Comparison of ENCODE assay signal across 8 mouse cellular contexts in the genomic region with DNA sequence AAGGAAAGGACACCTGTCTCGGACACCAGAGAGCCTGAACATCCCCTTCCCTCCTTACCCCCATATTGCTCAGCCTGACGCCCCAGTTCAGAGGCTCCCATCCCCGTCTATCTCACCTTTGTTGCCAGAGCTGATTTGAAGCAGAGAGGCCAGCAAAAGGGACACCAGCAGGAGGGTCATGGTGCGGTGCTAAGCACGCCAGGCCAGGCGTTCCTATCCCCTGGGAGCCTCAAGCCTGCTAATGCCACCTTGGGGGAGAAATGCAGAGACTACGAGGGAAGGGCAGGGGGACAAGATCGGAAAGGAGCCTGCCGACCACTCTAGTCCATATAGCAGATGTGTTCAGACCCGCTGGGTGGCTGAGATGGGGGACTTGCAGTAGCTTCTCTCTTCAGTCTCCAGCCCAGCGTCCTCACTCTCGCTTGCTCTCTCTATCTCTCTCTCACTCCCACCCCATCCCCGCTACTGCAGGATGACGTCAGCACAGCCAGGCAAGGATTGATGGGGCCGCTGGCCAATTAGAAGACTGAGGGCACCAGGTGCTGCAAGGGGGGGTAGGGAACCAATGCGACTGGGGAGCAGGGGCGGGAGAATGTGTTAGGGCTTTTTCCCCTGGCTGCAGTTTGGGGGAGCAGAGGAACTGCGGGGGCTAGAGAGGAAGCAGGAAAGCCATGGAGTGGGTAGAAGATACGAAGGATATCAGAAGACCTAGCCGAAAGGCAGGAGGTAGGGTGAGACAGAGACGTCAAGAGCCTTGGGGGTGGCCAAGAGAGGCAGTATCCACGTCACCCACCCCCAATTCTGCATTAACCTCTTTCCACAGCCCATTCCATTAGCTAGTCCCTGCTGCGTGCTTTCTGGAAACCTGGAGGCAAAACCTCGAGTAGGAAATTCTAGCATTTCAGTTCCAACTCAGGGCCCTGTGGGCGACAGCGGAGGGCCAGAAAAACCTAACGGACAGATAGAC. TPM values are rescaled to one million over a fixed set of nuclear protein-coding genes. Genes with fewer than 3 reads are reported as not detected.
A peak's percentile ranks its signal among the peaks of the same experiment; 100 is the strongest.
DNase-seq lines count a peak whose midpoint lies in the region; ATAC-seq lines count a peak whose summit lies in the region.

TSS of gene Clstn3 (minus strand) at position 490 of the 967 bp plus-strand sequence.

- peak; percentile 90 for ATAC-seq in erythroid progenitor cell, adult 5-6 weeks (replicated peaks; ENCODE audit: low FRiP score, poor library complexity, severe bottlenecking)
- ATAC-seq in heart, embryonic 16.5 days (replicated peaks; ENCODE audit: extremely low read depth, insufficient read depth, low FRiP score), result peak; percentile 81
- peak; percentile 96 for ATAC-seq in liver, embryonic 13.5 days (ENCODE audit: low read depth)
- peak; percentile 98 for ATAC-seq in neural tube, embryonic 11.5 days (ENCODE audit: insufficient read depth, low FRiP score, low TSS enrichment)
- ATAC-seq in stomach, embryonic 16.5 days (ENCODE audit: insufficient read depth, low FRiP score), result peak; percentile 92

- peaks cover 9% of the 10 kb centered on the region for H3K4me1 ChIP-seq in heart, embryonic 16.5 days (ENCODE audit: control insufficient read depth, insufficient read depth, low read length)
- peaks cover 21% of the 10 kb centered on the region for H3K4me1 ChIP-seq in liver, embryonic 13.5 days (replicated peaks)
- no peaks in the 10 kb centered on the region; the same call in 1 of the 2 replicates for H3K4me1 ChIP-seq in neural tube, embryonic 11.5 days (ENCODE audit: control insufficient read depth, insufficient read depth, low read length)
- peaks cover 6% of the 10 kb centered on the region; the same call in 1 of the 2 replicates for H3K4me1 ChIP-seq in stomach, embryonic 16.5 days (ENCODE audit: control insufficient read depth, insufficient read depth, low read length)

- 6% methylated on average over 27 of the region's 27 CpGs for WGBS in heart, embryonic 16.5 days
- 10% methylated on average over 27 of the region's 27 CpGs for WGBS in liver, embryonic 13.5 days (ENCODE audit: insufficient replicate concordance)
- WGBS in neural tube, embryonic 11.5 days, result 8% methylated on average over 27 of the region's 27 CpGs
- 6% methylated on average over 27 of the region's 27 CpGs for WGBS in stomach, embryonic 16.5 days

- H3K27me3 ChIP-seq in heart, embryonic 16.5 days (ENCODE audit: control insufficient read depth, insufficient read depth, low read length), result peaks cover 6% of the 10 kb centered on the region
- H3K27me3 ChIP-seq in liver, embryonic 13.5 days, result peaks cover 4% of the 10 kb centered on the region; the same call in 1 of the 2 replicates
- no peaks in the 10 kb centered on the region for H3K27me3 ChIP-seq in neural tube, embryonic 11.5 days (ENCODE audit: control insufficient read depth, insufficient read depth, low read length)
- no peaks in the 10 kb centered on the region for H3K27me3 ChIP-seq in stomach, embryonic 16.5 days (ENCODE audit: control insufficient read depth, insufficient read depth, low read length)

- H3K27ac ChIP-seq in heart, embryonic 16.5 days (ENCODE audit: low read length), result no peak within 1 kb of the TSS
- H3K27ac ChIP-seq in liver, embryonic 13.5 days, result no peak within 1 kb of the TSS
- H3K27ac ChIP-seq in neural tube, embryonic 11.5 days (ENCODE audit: low read depth, low read length), result no peak within 1 kb of the TSS
- H3K27ac ChIP-seq in stomach, embryonic 16.5 days (ENCODE audit: low read length), result no peak within 1 kb of the TSS

- DNase-seq in CD8-positive naive resting alpha-beta T cell, adult 2 months (ENCODE audit: low read depth in 2 of 2, low spot score in 2 of 2), result peak; percentile 65 to 77
- peak; percentile 35 for DNase-seq in c-Kit-negative CD71-positive TER-119-positive erythroid progenitor cells, embryonic 14.5 days (ENCODE audit: low read depth, low spot score)
- peak; percentile 78 for DNase-seq in kidney, postnatal 14 days
- peak; percentile 86 for DNase-seq in liver, embryonic 13.5 days
- DNase-seq in neural tube, embryonic 11.5 days (ENCODE audit: low spot score), result peak; percentile 89

- H3K36me3 ChIP-seq in heart, embryonic 16.5 days (ENCODE audit: control insufficient read depth, insufficient read depth), result no peaks in the 10 kb centered on the region
- no peaks in the 10 kb centered on the region for H3K36me3 ChIP-seq in liver, embryonic 13.5 days
- no peaks in the 10 kb centered on the region for H3K36me3 ChIP-seq in neural tube, embryonic 11.5 days (ENCODE audit: control insufficient read depth, insufficient read depth, low read length)
- no peaks in the 10 kb centered on the region for H3K36me3 ChIP-seq in stomach, embryonic 16.5 days (ENCODE audit: control insufficient read depth, insufficient read depth, low read length)

- no peaks in the 10 kb centered on the region for H3K9me3 ChIP-seq in heart, embryonic 16.5 days (replicated peaks; ENCODE audit: control insufficient read depth, low read length)
- H3K9me3 ChIP-seq in liver, embryonic 13.5 days (replicated peaks), result no peaks in the 10 kb centered on the region
- no peaks in the 10 kb centered on the region for H3K9me3 ChIP-seq in neural tube, embryonic 11.5 days (ENCODE audit: control insufficient read depth, low read length)
- no peaks in the 10 kb centered on the region for H3K9me3 ChIP-seq in stomach, embryonic 16.5 days (replicated peaks; ENCODE audit: control insufficient read depth, low read length)

- H3K4me2 ChIP-seq in heart, embryonic 16.5 days (ENCODE audit: low read depth, low read length), result peak within 1 kb of the TSS; percentile 90
- peak within 1 kb of the TSS; percentile 77 for H3K4me2 ChIP-seq in liver, embryonic 13.5 days
- peak within 1 kb of the TSS; percentile 78 for H3K4me2 ChIP-seq in neural tube, embryonic 11.5 days (ENCODE audit: low read depth)
- H3K4me2 ChIP-seq in stomach, embryonic 16.5 days (ENCODE audit: low read depth, low read length), result peak within 1 kb of the TSS; percentile 84

- H3K9ac ChIP-seq in heart, embryonic 16.5 days (ENCODE audit: low read length), result peak within 1 kb of the TSS; percentile 55
- peak within 1 kb of the TSS; percentile 69 for H3K9ac ChIP-seq in liver, embryonic 13.5 days
- peak within 1 kb of the TSS; percentile 57 for H3K9ac ChIP-seq in neural tube, embryonic 11.5 days (ENCODE audit: low read length)
- peak within 1 kb of the TSS; percentile 66 for H3K9ac ChIP-seq in stomach, embryonic 16.5 days (ENCODE audit: low read length)

- peak within 1 kb of the TSS; percentile 53 for H3K4me3 ChIP-seq in heart, embryonic 16.5 days (ENCODE audit: low read length)
- H3K4me3 ChIP-seq in liver, embryonic 13.5 days (replicated peaks), result peak within 1 kb of the TSS; percentile 51
- peak within 1 kb of the TSS; percentile 45 for H3K4me3 ChIP-seq in neural tube, embryonic 11.5 days (ENCODE audit: low read depth, low read length)
- peak within 1 kb of the TSS; percentile 51 for H3K4me3 ChIP-seq in stomach, embryonic 16.5 days (replicated peaks; ENCODE audit: low read length)

RNA-seq across cellular contexts. Expression of gene Clstn3, which starts in this region (rescaled TPM):
- 6.1 TPM in 1 of 2 replicates, not detected in the other for total RNA-seq in erythroid progenitor cell, adult 5-6 weeks (2015; ENCODE audit: low replicate concordance)
- total RNA-seq in erythroid progenitor cell, adult 5-6 weeks (2017; ENCODE audit: low replicate concordance), result 0.68 and 1.0 TPM in 2 replicates
- polyA plus RNA-seq in heart, embryonic 16.5 days (2015; fragmentation: Nextera tagmentation; extraction: Ambion mirVana), result 0.87 TPM in 2 replicates
- 2.9 and 3.9 TPM in 2 replicates for polyA plus RNA-seq in liver, embryonic 13.5 days (2015; fragmentation: Nextera tagmentation; extraction: Ambion mirVana)
- 17.2 TPM in 2 replicates for polyA plus RNA-seq in neural tube, embryonic 11.5 days (2014; fragmentation: Nextera tagmentation; extraction: Ambion mirVana)
- 5.9 and 7.3 TPM in 2 replicates for polyA plus RNA-seq in stomach, embryonic 16.5 days (2015; fragmentation: Nextera tagmentation; extraction: Ambion mirVana)

Comparison
In these comparisons a context has a peak if more than half of its experiments do, and no peak if none do; other contexts are left out.
1. Peak in ATAC-seq, H3K4me3 ChIP-seq, H3K9ac ChIP-seq and H3K4me2 ChIP-seq in heart, embryonic 16.5 days; RNA of the gene not detected or under 1 TPM.
2. DNase-seq: peak in every context shown above with its lines; median percentile 89 in neural tube, embryonic 11.5 days; 86 in liver, embryonic 13.5 days; 78 in kidney, postnatal 14 days; 71 in CD8-positive naive resting alpha-beta T cell, adult 2 months; 35 in c-Kit-negative CD71-positive TER-119-positive erythroid progenitor cells, embryonic 14.5 days.